Mouse (Mus musculus) monocyte, adult 2 months (primary cell): ENCODE results near the gene Mast4.
A peak's percentile ranks its signal among the peaks of the same experiment; 100 is the strongest.
"Not testable (repeated sequence)": the region's sequence is repeated elsewhere in the genome, so short reads cannot be mapped to it uniquely, and the experiment has no call there.

Experiments
- DNase-seq, 2 experiments: peaks; one replicate each; pipeline ENCODE4 v3.0.0; 2022; ENCODE audit warnings: low spot score in 2 of 2, low read depth in 1 of 2

Gene Mast4

DNA sequence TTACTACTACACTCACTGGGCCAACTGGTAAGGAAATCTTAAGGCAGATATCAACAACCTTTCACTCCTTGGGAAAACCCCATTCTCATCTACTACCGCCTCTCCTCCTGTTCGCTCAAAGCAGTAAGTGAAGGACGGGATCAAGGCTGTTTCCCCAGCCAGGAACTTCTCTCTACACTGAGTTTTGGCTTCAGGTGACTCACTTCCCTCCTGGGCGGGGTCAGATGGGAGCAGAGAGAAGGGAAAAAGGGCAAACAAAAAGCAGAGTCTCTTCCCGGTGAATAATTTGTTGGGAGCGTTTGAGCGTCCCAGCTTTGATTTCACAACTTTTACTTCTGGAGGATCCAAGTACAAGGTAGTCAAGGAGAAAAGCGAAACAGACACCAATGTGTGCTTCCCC lies 578.2 kb downstream of the Mast4 start:
- no peak for DNase-seq

- no peak for DNase-seq
These were observed 579.2 kb downstream of the Mast4 start for GRCm38 (mm10) chr13:102755124-102755523.

DNA sequence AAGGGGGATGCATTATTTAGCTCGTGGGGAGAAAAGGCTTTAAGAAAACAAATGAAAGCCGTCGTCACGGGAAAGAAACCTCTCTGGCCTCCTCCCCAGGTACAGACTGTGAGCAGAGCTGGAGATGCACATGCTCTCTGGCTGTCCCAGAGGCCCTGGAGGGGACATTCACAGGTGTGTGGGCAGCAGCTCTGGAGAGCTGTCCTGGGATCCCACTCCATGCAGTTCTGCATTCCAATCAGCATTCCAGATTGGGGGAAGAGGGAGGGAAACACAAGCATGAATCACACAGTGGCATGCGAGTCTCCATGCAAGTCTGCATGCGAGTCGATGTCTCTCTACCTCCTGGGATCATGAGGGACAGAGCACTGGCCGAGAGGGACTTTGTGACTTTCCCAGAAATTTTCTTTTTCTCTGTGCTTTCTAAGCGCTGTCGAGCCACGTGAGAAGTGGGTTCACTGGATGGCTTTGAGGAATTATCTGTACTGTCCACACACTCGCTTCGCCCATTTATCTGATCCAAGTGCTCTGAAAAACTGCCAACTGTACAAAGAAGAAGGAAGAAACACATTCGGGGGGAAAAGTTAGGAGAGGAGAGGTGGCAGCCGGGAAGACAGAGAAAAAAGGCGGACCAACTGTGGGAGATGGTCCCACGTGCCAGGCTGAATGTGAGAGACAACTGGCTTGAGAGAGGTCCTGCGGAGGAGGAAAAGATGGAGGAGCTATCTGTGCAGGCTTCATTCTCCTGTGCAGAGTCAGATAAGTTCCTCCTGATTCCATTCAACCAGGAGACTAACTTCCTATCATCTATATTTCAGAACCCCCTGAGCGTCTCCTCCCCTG lies 580.4 kb downstream of the Mast4 start:
- no peak for DNase-seq

- no peak for DNase-seq
These were observed 584.4 kb downstream of the Mast4 start for GRCm38 (mm10) chr13:102749891-102750290.

DNA sequence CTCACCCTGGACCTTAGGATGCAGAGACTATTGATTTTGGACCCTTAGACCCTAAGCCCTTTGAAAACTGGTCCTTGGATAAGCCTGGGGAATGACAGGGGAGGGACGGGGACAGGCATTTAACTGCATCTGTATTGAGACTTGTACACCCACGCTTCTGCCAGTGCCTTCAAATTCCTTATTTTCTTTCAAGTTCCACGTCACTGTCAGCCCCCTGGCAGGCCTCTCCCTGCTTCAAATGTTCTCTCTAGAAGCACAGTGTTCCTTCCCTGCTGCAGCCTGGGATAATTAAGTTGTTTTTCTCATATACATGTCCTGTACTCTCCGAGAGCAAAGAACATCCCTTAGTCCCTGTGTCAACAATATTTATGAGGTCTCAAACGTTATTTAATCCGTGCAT lies 585.1 kb downstream of the Mast4 start:
- no peak for DNase-seq

DNA sequence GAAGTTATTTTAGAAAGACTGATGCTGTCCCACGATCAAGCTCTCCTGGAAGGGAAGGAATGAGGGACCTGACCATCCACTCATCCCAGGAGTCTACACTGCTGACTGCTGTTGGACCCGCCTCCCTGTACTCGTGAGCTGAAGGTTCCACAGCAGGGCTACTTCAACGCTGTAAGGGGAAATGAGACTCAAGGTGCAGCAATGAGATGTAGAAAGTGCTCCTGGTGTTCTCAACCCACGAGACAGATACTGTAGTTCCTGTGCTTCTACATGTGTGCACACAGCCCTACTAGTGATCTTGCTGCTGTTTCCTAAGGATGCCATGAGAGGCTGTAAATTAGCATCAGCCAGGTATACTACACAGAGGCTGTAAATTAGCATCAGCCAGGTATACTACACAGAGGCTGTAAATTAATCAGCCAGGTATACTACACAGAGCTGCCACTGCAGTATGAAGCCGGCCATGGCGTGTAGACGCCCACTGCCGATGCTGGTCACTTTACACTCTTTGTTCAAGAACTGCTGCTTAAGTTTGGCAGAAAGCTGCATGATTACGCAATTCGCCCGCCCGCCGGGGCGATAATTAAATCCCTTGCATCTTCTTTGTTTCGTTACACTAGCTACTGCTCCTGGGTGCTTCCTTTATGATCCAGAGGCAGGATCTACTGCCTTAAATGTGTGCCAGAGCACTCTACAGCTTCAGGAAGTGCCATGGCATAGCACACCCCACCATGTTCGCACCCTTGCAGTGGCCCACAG lies 587.3 kb downstream of the Mast4 start:
- DNase-seq = no peak

GRCm38 (mm10) chr13:102745626-102746342 lies 588.5 kb downstream of the Mast4 start:
- no peak for DNase-seq

DNA sequence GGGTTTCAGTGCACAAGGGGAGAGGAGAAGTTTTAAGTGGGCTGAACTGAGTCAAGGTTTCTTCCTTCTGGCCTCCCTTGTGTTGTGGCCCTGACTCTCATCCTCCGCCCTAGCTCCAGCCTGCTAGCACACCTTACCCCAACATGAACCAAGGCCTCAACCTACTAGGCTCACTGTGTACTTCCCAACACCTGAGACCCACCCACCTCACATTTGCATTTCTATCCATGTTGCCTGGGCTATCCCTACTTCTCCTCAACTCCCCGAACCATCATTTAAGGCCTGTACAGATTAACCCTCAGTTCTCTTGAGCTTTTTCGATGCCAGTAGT lies 589.1 kb downstream of the Mast4 start:
- no peak for DNase-seq

GRCm38 (mm10) chr13:102744481-102745269 lies 589.6 kb downstream of the Mast4 start:
- DNase-seq = peak in 1 of 2 experiments; percentile 16

DNA sequence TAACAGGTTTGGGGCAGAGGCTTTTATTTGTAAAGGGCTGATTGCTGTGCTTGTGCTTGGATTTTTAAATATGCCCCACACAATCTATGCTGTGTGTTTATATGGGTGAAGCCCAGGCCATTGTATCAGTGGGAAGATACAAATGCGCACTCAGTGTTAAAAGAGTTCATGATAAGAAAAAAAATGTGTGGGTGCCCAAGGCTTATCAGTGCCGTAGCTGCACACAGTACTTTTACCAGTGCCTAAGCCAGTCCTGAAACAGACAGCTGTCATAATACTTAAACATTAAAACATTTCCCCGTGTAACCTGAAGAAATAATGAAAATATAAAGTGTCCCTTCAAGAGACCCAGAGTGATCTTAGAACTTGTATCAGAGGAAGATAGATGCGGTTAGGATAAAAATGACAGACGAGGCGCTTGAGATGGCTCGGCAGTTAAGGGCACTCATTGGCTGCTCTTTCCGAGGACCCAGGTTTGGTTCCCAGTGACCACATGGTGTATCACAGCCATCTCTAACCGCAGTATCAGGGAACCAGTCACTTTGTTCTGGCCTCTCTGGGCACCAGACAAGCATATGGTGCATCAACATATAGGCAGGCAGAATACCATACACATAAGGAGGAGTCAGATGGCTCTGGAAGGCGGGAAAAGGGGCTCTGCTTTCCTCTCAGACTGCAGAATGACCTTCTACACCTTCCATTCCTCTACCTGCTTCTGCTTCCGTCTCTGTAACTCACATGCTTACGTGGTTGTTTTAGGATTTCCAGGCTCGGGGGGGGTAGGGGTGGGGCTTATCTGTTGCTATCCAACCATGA lies 594.4 kb downstream of the Mast4 start:
- DNase-seq = no peak

DNA sequence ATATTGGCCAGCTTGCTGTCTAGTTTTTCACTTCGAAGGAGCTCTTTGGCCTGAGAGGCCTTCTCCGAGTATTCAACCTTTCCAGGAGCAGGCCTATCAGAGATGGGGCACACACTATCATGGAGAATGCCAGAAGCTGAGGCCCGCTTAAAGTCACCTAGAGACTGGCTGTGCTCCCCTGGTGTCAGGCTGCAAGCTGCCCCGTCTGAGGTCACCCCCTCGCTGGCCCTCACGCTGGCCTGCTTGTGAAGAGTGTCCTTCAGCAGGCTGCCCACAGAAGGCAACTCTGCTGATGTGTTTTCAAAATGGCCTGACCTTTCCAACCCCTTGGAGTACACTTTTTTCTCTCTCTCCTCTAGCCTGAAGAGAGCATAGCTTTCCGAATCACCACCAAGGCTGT lies 596.5 kb downstream of the Mast4 start:
- no peak for DNase-seq

- no peak for DNase-seq
These were observed 601.2 kb downstream of the Mast4 start for GRCm38 (mm10) chr13:102733063-102733462.

DNA sequence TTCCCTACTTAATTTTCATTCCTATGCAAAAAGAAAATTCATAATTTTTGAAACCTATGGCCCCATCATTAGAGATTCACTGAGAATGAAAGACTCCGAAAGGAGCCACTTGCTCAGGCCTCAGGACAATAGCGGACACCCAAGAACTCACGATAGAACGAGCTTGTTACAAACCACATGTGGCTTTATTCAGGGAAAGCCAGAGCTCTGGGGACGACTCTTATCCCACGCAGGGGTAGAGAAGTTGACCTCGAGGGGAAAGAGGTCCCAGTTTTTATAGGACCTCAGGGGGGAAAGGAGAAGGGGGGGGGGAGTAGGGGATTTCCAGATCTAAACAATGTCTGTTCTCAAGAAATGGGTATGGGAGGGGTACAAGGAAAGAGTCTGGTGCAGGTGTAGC lies 605.3 kb downstream of the Mast4 start:
- not testable (repeated sequence) for DNase-seq

GRCm38 (mm10) chr13:102728035-102728434 lies 606.3 kb downstream of the Mast4 start:
- no peak for DNase-seq

DNA sequence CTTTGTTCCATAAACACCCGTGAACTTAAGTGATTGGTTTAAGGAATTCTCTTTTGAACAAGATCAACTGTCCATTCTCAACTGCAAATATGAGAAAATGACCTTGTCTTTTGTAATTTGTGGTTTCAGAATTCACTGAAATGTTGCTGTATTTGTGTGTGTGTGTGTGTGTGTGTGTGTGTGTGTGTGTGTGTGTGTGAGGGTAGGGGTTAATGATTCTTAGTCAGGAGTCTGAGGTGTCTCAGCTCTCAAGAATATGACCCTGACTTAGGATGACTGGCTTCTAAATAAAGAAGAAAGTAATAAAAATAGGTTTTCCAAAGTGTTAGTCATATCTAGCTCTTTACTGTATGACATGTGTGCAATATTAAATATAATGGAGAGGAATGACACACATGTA lies 607.4 kb downstream of the Mast4 start:
- DNase-seq = no peak

DNA sequence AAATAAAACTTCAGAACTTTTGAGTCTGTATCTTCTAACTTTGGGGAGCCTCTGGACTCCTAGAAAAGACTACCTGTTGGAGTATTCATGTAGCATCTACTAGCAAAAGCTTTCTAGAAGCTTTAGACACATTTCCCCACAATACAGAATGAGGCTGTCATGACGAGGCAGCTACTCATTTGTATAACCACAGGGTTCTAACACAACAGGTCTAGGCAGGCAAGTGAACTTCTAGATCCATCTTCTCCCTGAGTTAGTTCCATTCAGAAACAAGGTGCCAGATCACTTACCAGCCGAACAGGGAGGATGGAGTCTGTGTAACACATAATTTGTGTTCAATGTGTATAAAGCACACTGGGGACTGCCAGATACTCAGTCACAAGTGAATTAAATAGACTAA lies 608.4 kb downstream of the Mast4 start:
- DNase-seq = no peak

DNA sequence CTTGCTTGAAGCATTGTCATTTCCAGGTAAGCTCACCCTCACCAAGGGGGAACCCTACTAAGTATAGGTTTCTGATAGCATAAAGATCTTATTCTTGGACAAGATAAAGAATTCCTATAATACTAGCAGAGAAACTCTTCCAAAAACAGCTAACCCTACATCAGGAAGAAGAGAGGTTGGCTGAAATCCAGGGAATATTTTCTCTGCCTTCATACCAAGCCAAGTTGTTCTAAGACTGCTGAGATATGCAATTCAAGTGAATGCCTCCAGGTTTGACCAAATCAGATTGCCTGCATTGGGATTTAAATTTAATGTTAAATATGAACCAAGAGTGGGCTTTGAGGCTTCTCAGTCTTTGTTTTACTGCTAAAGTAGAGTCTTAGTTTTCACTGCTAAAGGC lies 608.9 kb downstream of the Mast4 start:
- DNase-seq = no peak

DNA sequence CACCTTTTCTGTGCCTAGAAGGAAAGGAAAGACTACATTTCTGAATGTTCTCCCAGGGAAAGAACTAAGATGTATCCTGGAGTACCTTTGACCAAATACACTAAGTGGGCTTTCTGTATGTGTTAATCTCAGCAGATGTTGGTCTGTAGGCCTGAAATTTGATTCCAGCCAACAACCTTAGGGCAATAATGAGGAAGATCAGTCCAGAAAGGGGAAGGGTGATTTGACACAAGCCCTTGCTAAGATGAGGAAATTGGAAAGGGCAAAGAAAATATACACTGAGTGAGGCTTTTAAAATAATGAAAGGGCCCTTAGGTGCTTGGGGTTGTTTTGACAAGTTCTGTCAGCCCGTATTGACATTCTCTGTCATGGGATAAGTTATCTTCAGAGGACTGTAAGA lies 617.3 kb downstream of the Mast4 start:
- DNase-seq = no peak

GRCm38 (mm10) chr13:102700744-102701143 lies 633.6 kb downstream of the Mast4 start:
- no peak for DNase-seq

DNA sequence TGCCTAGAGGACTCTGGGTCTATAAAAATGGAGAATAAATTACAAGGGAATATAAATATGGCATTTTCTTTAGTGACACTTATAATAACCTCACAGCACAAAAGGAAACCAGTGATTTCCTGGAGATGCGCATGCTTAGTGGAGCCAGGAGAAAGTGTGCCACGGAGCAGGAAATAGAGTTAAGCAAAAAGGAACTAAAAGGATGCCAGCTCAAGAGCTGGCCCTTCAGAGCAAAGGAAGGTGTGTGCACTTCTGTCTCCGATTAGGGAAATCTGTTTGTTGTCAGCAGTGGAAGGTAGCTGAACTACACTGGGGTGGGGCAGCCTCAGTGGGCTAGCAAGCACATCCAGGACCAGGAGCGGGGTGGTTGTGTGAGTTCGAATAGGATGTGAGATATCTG lies 634.1 kb downstream of the Mast4 start:
- DNase-seq = no peak
